Mouse (Mus musculus) G1E (cell line): ENCODE measurements around the gene Polh.

Experiments
- CTCF ChIP-seq: IDR thresholded peaks from 2 replicates; pipeline ENCODE4 v1.5.1; 2012; ENCODE audit warnings: low read depth, low read length, inconsistent platforms, mixed read lengths
- GATA1 ChIP-seq: IDR thresholded peaks from 2 replicates; pipeline ENCODE4 v1.6.1; 2012; ENCODE audit warnings: borderline replicate concordance, low read length, inconsistent platforms, mixed read lengths

GRCm38 (mm10) chr17:46251174-46251573, 48.7 kb upstream of the Polh start:
- TF ChIP-seq CTCF: no peak
- no peak for TF ChIP-seq GATA1
